9 mouse cellular contexts compared by ENCODE assay signal in genomic region chr19:12487511-12488204, GRCm38 (mm10). TPM values are rescaled to one million over a fixed set of nuclear protein-coding genes. Genes with fewer than 3 reads are reported as not detected.
DNase-seq lines count a peak whose midpoint lies in the region; TF ChIP-seq lines count a peak whose summit lies in the region.
"Had no signal": no experiment of that assay in that cellular context is flagged by ENCODE, and none has a peak within 500 bp of the region (broad histone marks: within the 10 kb centered on the region; RNA-seq: fewer than 3 reads in every experiment).

No protein-coding gene starts in this region.

- H3K36me3 ChIP-seq in kidney, adult 2 months (ENCODE audit: control insufficient read depth, insufficient read depth, low read length) = no peaks in the 10 kb centered on the region
- H3K36me3 ChIP-seq in ES-Bruce4 (ENCODE audit: control insufficient read depth, insufficient read depth, low read length, poor library complexity, severe bottlenecking) = no peaks in the 10 kb centered on the region
- H3K36me3 ChIP-seq in embryonic facial prominence, embryonic 10.5 days (replicated peaks) = peaks cover 70% of the 10 kb centered on the region
- peaks cover 70% of the 10 kb centered on the region for H3K36me3 ChIP-seq in megakaryocyte, embryonic 14.5 days (replicated peaks; ENCODE audit: low read length)

- no peak for TF ChIP-seq CTCF in kidney, adult 2 months (conservative IDR thresholded peaks at IDR 0.05; ENCODE audit: insufficient read depth, insufficient read length, low read depth, low read length)
- no peak for TF ChIP-seq CTCF in ES-Bruce4 (IDR thresholded peaks at IDR 0.05; ENCODE audit: low read depth, low read length)

- H3K4me3 ChIP-seq in kidney, adult 2 months (ENCODE audit: insufficient read depth, low read depth, low read length) = no peak overlapping the region
- H3K4me3 ChIP-seq in ES-Bruce4 (ENCODE audit: low read depth, low read length) = no peak overlapping the region
- no peak overlapping the region for H3K4me3 ChIP-seq in embryonic facial prominence, embryonic 10.5 days
- H3K4me3 ChIP-seq in megakaryocyte, embryonic 14.5 days (replicated peaks) = peak overlapping the region; percentile 57

- H3K27me3 ChIP-seq in kidney, adult 2 months (replicated peaks; ENCODE audit: control insufficient read depth, insufficient read depth, low read length) = no peaks in the 10 kb centered on the region
- no peaks in the 10 kb centered on the region for H3K27me3 ChIP-seq in ES-Bruce4 (ENCODE audit: control insufficient read depth, insufficient read depth, low read length, poor library complexity, severe bottlenecking)
- no peaks in the 10 kb centered on the region for H3K27me3 ChIP-seq in embryonic facial prominence, embryonic 10.5 days (replicated peaks; ENCODE audit: low read depth, poor library complexity, severe bottlenecking)
- H3K27me3 ChIP-seq in megakaryocyte, embryonic 14.5 days (replicated peaks) = peaks cover 7% of the 10 kb centered on the region

- peaks cover 59% of the 10 kb centered on the region for H3K4me1 ChIP-seq in kidney, adult 2 months (ENCODE audit: control insufficient read depth, insufficient read depth, low read length)
- peaks cover 7% of the 10 kb centered on the region for H3K4me1 ChIP-seq in ES-Bruce4 (ENCODE audit: control insufficient read depth, insufficient read depth, low read length)
- H3K4me1 ChIP-seq in embryonic facial prominence, embryonic 10.5 days = peaks cover 35% of the 10 kb centered on the region
- H3K4me1 ChIP-seq in megakaryocyte, embryonic 14.5 days = peaks cover 59% of the 10 kb centered on the region

- TF ChIP-seq POLR2A in kidney, adult 2 months (IDR thresholded peaks at IDR 0.05; ENCODE audit: low read depth, low read length) = no peak
- TF ChIP-seq POLR2A in ES-Bruce4 (IDR thresholded peaks at IDR 0.05; ENCODE audit: insufficient read depth, low read length) = no peak

- no peak for TF ChIP-seq EP300 in ES-Bruce4 (IDR thresholded peaks at IDR 0.05; ENCODE audit: insufficient read depth, low read depth, low read length)

- 66% methylated on average over 12 of the region's 12 CpGs for WGBS in kidney, adult 2 months
- WGBS in embryonic facial prominence, embryonic 10.5 days = 89% methylated on average over 12 of the region's 12 CpGs

- no peak overlapping the region for H3K9ac ChIP-seq in ES-Bruce4 (ENCODE audit: low read depth, poor library complexity, severe bottlenecking)

- peak overlapping the region; percentile 67; the same call in 1 of the 2 replicates for H3K27ac ChIP-seq in kidney, adult 2 months (ENCODE audit: insufficient read depth, low read depth, low read length)
- H3K27ac ChIP-seq in ES-Bruce4 (ENCODE audit: insufficient read depth, low read length) = peak overlapping the region; percentile 34; the same call in 1 of the 2 replicates
- H3K27ac ChIP-seq in embryonic facial prominence, embryonic 10.5 days (replicated peaks) = peak overlapping the region; percentile 79

- DNase-seq in kidney, adult 2 months = peak; percentile 48
- DNase-seq in kidney, postnatal 10 days = no peak
- DNase-seq in embryonic facial prominence, embryonic 10.5 days (ENCODE audit: low spot score) = no peak
- DNase-seq in cerebellum, postnatal 4 days (ENCODE audit: low spot score in 2 of 2) = no peak
- no peak for DNase-seq in right cerebral cortex, postnatal 10 days (ENCODE audit: low spot score in 2 of 2)
- no peak for DNase-seq in urinary bladder, postnatal 10 days (ENCODE audit: low spot score)
- DNase-seq: right cerebral cortex, postnatal 25 days had no signal

- no peaks in the 10 kb centered on the region for H3K9me3 ChIP-seq in ES-Bruce4 (replicated peaks; ENCODE audit: control insufficient read depth, insufficient read depth, low read length, poor library complexity, severe bottlenecking)
- H3K9me3 ChIP-seq in embryonic facial prominence, embryonic 10.5 days = no peaks in the 10 kb centered on the region
- H3K9me3 ChIP-seq in megakaryocyte, embryonic 14.5 days = no peaks in the 10 kb centered on the region

RNA-seq across cellular contexts. Expression of gene Dtx4, which starts 13.6 kb away (rescaled TPM):
- 10.6 and 11.3 TPM in 2 replicates for polyA plus RNA-seq in kidney, adult 2 months (2012; rRNA removed)
- polyA plus RNA-seq in ES-Bruce4 (2011; ENCODE audit: insufficient read depth, insufficient read length, low read depth, missing spikeins) = 4.0 and 5.1 TPM in 2 replicates
- 12.1 and 19.8 TPM in 2 replicates for polyA plus RNA-seq in embryonic facial prominence, embryonic 10.5 days (2016; fragmentation: Nextera tagmentation; extraction: Ambion mirVana)
- polyA plus RNA-seq in megakaryocyte, embryonic 14.5 days (2012; ENCODE audit: insufficient read depth, low replicate concordance) = 1.9 and 2.5 TPM in 2 replicates

RNA-seq across cellular contexts. Expression of gene Mpeg1, which starts 27.1 kb away (rescaled TPM):
- polyA plus RNA-seq in kidney, adult 2 months (2012; rRNA removed) = 3.8 and 7.4 TPM in 2 replicates
- 0.20 TPM in 1 of 2 replicates, not detected in the other for polyA plus RNA-seq in ES-Bruce4 (2011; ENCODE audit: insufficient read depth, insufficient read length, low read depth, missing spikeins)
- polyA plus RNA-seq in embryonic facial prominence, embryonic 10.5 days (2016; fragmentation: Nextera tagmentation; extraction: Ambion mirVana) = 0.08 and 0.17 TPM in 2 replicates
- polyA plus RNA-seq in megakaryocyte, embryonic 14.5 days (2012; ENCODE audit: insufficient read depth, low replicate concordance) = 6.5 TPM in 1 of 2 replicates, not detected in the other

RNA-seq across cellular contexts. Expression of gene Fam111a, which starts 57.9 kb away (rescaled TPM):
- 0.45 and 1.4 TPM in 2 replicates for polyA plus RNA-seq in kidney, adult 2 months (2012; rRNA removed)
- polyA plus RNA-seq in ES-Bruce4 (2011; ENCODE audit: insufficient read depth, insufficient read length, low read depth, missing spikeins) = 10.2 and 17.2 TPM in 2 replicates
- 19.3 and 21.4 TPM in 2 replicates for polyA plus RNA-seq in embryonic facial prominence, embryonic 10.5 days (2016; fragmentation: Nextera tagmentation; extraction: Ambion mirVana)
- 1.7 TPM in 1 of 2 replicates, not detected in the other for polyA plus RNA-seq in megakaryocyte, embryonic 14.5 days (2012; ENCODE audit: insufficient read depth, low replicate concordance)

RNA-seq across cellular contexts. Expression of gene Pfpl, which starts 60.0 kb away (rescaled TPM):
- not detected in 2 replicates for polyA plus RNA-seq in kidney, adult 2 months (2012; rRNA removed)
- polyA plus RNA-seq in ES-Bruce4 (2011; ENCODE audit: insufficient read depth, insufficient read length, low read depth, missing spikeins) = not detected in 2 replicates
- not detected in 2 replicates for polyA plus RNA-seq in embryonic facial prominence, embryonic 10.5 days (2016; fragmentation: Nextera tagmentation; extraction: Ambion mirVana)
- not detected in 2 replicates for polyA plus RNA-seq in megakaryocyte, embryonic 14.5 days (2012; ENCODE audit: insufficient read depth, low replicate concordance)
